Mouse (Mus musculus) liver, embryonic 11.5 days (tissue): Measurements from ENCODE around the gene Cpne7. TPM values are rescaled to one million over a fixed set of nuclear protein-coding genes. Genes with fewer than 3 reads are reported as not detected.

Experiments used
- ATAC-seq: fragments of 200-750 bp; cut with Nextera tagmentation; replicated peaks from 2 replicates; pipeline ENCODE4 v1.8.0; 2017; ENCODE audit warnings: moderate number of reproducible peaks, mild to moderate bottlenecking, moderate TSS enrichment, moderate library complexity; ENCODE audit not compliant: low FRiP score
- DNase-seq: peaks from one replicate; pipeline ENCODE4 v3.0.0-alpha.2; 2017; ENCODE audit warnings: low spot score
- H3K27ac ChIP-seq: fragments of 300-500 bp; sonication (generic); 2 replicates; pipeline ENCODE4 v1.5.1; 2014; ENCODE audit warnings: mild to moderate bottlenecking, low read depth, low read length, control low read depth
- H3K27me3 ChIP-seq: fragments of 300-500 bp; sonication (generic); replicated peaks from 2 replicates; pipeline ENCODE4 v1.6.1; 2014; ENCODE audit warnings: low read length, mixed read lengths; ENCODE audit not compliant: control insufficient read depth, insufficient read depth
- H3K36me3 ChIP-seq: fragments of 300-500 bp; sonication (generic); 2 replicates; pipeline ENCODE4 v1.6.1; 2014; ENCODE audit warnings: mild to moderate bottlenecking, low read length, moderate library complexity, mixed read lengths; ENCODE audit not compliant: control insufficient read depth, insufficient read depth
- H3K4me1 ChIP-seq: fragments of 300-500 bp; sonication (generic); replicated peaks from 2 replicates; pipeline ENCODE4 v1.6.1; 2014; ENCODE audit warnings: low read length, mixed read lengths; ENCODE audit not compliant: control insufficient read depth, insufficient read depth
- H3K4me2 ChIP-seq: fragments of 300-500 bp; sonication (generic); 2 replicates; pipeline ENCODE4 v1.6.1; 2014; ENCODE audit warnings: mild to moderate bottlenecking, control low read depth, moderate library complexity
- H3K4me3 ChIP-seq: fragments of 300-500 bp; sonication (generic); 2 replicates; pipeline ENCODE4 v1.5.1; 2014; ENCODE audit warnings: low read depth, low read length, control low read depth
- H3K9ac ChIP-seq: fragments of 300-500 bp; sonication (generic); 2 replicates; pipeline ENCODE4 v1.6.1; 2014; ENCODE audit warnings: low read depth, low read length, control low read depth
- H3K9me3 ChIP-seq: fragments of 300-500 bp; sonication (generic); 2 replicates; pipeline ENCODE4 v1.6.1; 2016; ENCODE audit warnings: low read length, inconsistent platforms, mixed read lengths; ENCODE audit not compliant: control insufficient read depth
- WGBS: fragments of 180-500 bp; shearing (Covaris S2); extraction: QIAGEN DNeasy Blood & Tissue Kit; methylation state at CpG from one replicate; pipeline ENCODE4 v1.1.7; 2014; 5-methylcytosine and 5-hydroxymethylcytosine counted together
- polyA plus RNA-seq: library from polyadenylated mRNA; unstranded; fragments of >200 nt; fragmentation: Nextera tagmentation; extraction: Ambion mirVana; gene quantifications from 2 replicates; pipeline ENCODE4 v1.2.1, GENCODE M21; 2014

The Cpne7 gene
- 5.2 and 5.9 TPM in 2 replicates for polyA plus RNA-seq

DNA sequence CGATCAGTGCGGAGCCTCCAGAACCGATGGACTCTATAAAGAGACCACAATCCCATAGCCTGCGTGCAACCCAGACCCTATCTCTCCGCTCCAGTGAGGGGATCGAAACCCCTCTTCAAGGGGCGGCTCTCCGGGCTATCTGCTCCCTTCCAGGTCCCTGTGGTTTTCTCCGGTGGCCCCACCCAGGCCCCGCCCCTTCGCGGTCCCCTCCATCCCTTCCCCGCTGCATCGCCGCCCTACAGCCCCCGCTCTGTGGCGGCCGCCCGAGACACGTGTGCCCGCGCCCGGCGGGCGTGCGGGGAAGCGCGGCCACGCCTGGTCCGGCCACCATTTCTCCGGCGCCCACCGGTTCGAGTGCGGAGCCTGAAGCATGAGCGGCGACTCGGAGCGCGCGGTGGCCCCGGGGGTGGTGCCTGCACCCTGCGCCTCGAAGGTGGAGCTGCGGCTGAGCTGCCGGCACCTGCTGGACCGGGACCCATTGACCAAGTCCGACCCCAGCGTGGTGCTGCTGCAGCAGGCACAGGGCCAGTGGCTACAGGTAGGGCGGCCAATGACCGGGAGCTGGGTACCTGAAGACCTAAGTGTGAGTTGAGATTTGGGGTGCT, at the start of gene Cpne7:
Gene Cpne7, plus strand, starts transcription at position 248 of the 605 bp plus-strand sequence.
- Histone ChIP-seq H3K36me3 (no peaks in the 10 kb centered on the region), H3K4me3 (peak within 1 kb of the TSS; percentile 61), H3K9ac (peak within 1 kb of the TSS; percentile 56), H3K4me1 (peaks cover 40% of the 10 kb centered on the region), H3K9me3 (no peaks in the 10 kb centered on the region), H3K27ac (no peak within 1 kb of the TSS), H3K4me2 (peak within 1 kb of the TSS; percentile 97), H3K27me3 (peaks cover 36% of the 10 kb centered on the region)
- DNase-seq = peak; percentile 66
- WGBS = under 1% methylated on average over 51 of the region's 51 CpGs
- ATAC-seq = peak; percentile 83

DNA sequence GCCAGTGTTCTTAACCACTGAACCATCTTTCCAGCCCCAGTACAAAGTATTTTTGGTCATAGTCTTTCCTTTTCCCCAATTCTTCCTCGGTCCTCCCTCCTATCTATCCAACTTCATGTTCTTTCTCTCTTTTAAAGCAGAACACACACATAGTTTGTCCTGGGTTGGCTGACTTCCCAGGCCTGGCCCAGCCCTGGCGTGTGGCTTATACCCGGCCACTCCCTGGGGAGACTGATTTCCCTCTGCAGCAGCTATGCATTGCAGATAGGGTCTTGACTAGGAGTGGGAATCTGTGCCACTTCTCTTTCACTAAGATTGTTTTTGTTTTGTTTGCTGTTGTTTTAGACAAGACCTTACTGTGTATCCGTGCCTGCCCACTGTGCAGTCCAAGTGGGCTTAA, 46.0 kb upstream of the Cpne7 start:
- Histone ChIP-seq H3K4me3 (no peak overlapping the region), H3K27ac (no peak overlapping the region), H3K9me3 (no peaks in the 10 kb centered on the region), H3K9ac (no peak overlapping the region), H3K4me2 (no peak overlapping the region), H3K36me3 (peaks cover 18% of the 10 kb centered on the region), H3K4me1 (peaks cover 10% of the 10 kb centered on the region), H3K27me3 (no peaks in the 10 kb centered on the region)
- 86% methylated on average over 4 of the region's 4 CpGs for WGBS
- no peak for ATAC-seq
- DNase-seq = no peak

DNA sequence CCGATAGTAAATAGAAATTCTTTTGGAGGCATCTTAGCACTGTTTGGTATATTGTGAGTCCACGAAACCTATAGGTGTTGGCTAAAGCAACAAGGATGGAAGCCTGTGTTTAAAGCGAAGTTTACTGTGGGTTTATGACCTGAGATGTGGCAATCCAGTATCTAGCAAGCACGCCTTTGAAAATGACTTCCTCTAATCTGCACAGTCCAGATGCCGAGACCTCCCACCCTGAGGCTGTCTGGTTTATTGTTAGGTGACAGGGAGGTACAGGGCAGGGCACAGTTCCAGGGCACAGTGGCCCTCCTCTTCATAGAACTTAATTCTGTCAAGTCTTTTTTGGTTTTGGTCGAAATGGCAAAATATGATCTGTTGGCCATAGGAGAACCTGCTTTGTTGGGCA, 40.0 kb upstream of the Cpne7 start:
- H3K27ac ChIP-seq = no peak overlapping the region
- no peaks in the 10 kb centered on the region for H3K9me3 ChIP-seq
- H3K4me3 ChIP-seq = no peak overlapping the region
- H3K36me3 ChIP-seq = peaks cover 33% of the 10 kb centered on the region
- H3K4me1 ChIP-seq = peaks cover 6% of the 10 kb centered on the region; the same call in 1 of the 2 replicates
- H3K27me3 ChIP-seq = no peaks in the 10 kb centered on the region
- H3K4me2 ChIP-seq = no peak overlapping the region
- 76% methylated on average over 6 of the region's 6 CpGs for WGBS
- DNase-seq (no peak), ATAC-seq (peak; percentile 84)
- no peak overlapping the region for H3K9ac ChIP-seq

DNA sequence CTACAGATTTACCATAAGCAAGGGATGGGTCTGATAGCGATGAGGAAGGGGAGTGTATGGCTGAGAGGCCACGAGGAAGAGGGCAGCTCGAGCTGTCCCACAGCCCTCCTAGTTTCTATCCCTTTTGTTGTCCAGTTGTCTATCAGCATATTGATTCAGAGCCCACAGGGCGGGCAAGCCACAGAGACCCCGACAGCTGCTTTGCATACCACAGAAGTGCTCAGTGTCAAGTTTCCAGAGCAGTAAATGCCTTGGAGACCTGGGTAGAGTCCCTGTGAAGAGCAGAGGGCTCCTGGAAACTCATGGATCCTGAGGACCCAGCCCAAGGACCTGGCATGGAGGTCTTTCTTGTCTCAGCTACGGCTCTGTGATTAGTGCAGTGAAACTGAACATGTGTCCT, 34.2 kb upstream of the Cpne7 start:
- no peak for ATAC-seq
- WGBS = 81% methylated on average over 6 of the region's 6 CpGs
- no peaks in the 10 kb centered on the region for H3K27me3 ChIP-seq
- peaks cover 36% of the 10 kb centered on the region for H3K36me3 ChIP-seq
- H3K4me2 ChIP-seq = no peak overlapping the region
- H3K9ac ChIP-seq = no peak overlapping the region
- no peaks in the 10 kb centered on the region for H3K9me3 ChIP-seq
- no peaks in the 10 kb centered on the region for H3K4me1 ChIP-seq
- H3K4me3 ChIP-seq = no peak overlapping the region
- DNase-seq = no peak
- H3K27ac ChIP-seq = no peak overlapping the region

DNA sequence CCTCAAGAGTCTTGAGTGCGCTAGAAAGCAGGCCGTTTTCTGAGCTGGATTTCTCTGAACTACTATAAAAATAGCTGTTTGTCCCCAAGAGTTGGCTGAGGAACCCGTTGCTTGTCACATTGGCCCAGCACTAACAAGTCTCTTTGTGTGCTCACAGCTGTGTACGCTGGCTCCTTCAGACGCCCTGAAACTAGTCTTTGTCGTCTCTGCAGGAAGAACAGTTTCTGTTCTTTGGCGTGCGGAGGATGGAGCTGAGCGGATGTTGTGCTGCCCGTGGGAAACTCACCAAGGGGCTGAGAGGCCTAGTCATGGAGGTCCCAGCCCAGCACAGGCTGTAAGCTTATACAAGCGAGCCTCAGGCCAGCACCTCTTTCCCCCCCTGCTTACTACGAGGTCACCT, 33.6 kb upstream of the Cpne7 start:
- no peak overlapping the region for H3K4me3 ChIP-seq
- H3K4me1 ChIP-seq = no peaks in the 10 kb centered on the region
- H3K36me3 ChIP-seq = peaks cover 36% of the 10 kb centered on the region
- H3K9ac ChIP-seq = no peak overlapping the region
- no peak overlapping the region for H3K4me2 ChIP-seq
- DNase-seq (no peak), ATAC-seq (no peak)
- no peaks in the 10 kb centered on the region for H3K27me3 ChIP-seq
- no peak overlapping the region for H3K27ac ChIP-seq
- 90% methylated on average over 12 of the region's 12 CpGs for WGBS
- H3K9me3 ChIP-seq = no peaks in the 10 kb centered on the region

DNA sequence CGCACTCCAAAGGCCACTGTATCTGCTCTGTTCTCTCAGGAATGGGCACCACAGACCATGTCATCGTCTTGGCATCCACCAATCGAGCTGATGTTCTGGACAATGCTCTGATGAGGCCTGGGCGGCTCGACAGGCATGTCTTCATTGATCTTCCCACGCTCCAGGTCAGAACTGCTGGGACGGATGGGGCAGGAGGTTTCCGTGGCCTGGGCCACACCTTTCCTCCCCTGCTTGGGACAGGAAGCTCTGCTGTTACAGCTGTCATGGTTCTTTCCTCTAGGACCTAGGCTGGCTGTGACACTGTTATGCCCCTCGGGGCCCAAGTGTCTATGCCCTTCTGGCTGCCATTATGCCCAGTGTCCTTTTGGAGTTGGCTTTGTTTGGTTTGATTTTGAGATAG, 29.9 kb upstream of the Cpne7 start:
- H3K27me3 ChIP-seq = no peaks in the 10 kb centered on the region
- 88% methylated on average over 9 of the region's 9 CpGs for WGBS
- no peak for ATAC-seq
- no peaks in the 10 kb centered on the region for H3K9me3 ChIP-seq
- no peak overlapping the region for H3K4me2 ChIP-seq
- peaks cover 39% of the 10 kb centered on the region for H3K36me3 ChIP-seq
- no peak overlapping the region for H3K27ac ChIP-seq
- no peak for DNase-seq
- no peak overlapping the region for H3K4me3 ChIP-seq
- H3K4me1 ChIP-seq = no peaks in the 10 kb centered on the region
- H3K9ac ChIP-seq = no peak overlapping the region

DNA sequence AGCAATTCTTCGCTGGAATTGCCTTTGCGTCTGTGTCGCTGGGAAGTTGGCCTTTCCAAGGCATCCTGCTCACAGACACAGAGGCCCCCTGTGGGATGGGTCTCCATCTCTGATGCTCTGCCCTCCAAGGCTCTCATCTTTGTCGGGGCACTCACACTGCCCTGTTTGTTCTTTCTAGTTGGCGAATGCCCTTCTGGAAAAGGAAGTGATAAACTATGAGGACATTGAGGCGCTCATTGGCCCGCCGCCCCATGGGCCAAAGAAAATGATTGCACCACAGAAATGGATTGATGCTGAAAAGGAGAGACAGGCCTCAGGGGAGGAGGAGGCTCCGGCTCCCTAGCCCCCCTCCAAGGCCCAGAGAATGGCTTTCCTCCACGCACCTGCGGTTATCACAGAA, 20.0 kb upstream of the Cpne7 start:
- no peak for ATAC-seq
- no peaks in the 10 kb centered on the region for H3K9me3 ChIP-seq
- no peak overlapping the region for H3K9ac ChIP-seq
- H3K4me2 ChIP-seq = no peak overlapping the region
- DNase-seq = no peak
- H3K27me3 ChIP-seq = no peaks in the 10 kb centered on the region
- WGBS = 89% methylated on average over 11 of the region's 11 CpGs
- H3K4me3 ChIP-seq = no peak overlapping the region
- no peak overlapping the region for H3K27ac ChIP-seq
- peaks cover 16% of the 10 kb centered on the region; the same call in 1 of the 2 replicates for H3K36me3 ChIP-seq
- H3K4me1 ChIP-seq = no peaks in the 10 kb centered on the region

DNA sequence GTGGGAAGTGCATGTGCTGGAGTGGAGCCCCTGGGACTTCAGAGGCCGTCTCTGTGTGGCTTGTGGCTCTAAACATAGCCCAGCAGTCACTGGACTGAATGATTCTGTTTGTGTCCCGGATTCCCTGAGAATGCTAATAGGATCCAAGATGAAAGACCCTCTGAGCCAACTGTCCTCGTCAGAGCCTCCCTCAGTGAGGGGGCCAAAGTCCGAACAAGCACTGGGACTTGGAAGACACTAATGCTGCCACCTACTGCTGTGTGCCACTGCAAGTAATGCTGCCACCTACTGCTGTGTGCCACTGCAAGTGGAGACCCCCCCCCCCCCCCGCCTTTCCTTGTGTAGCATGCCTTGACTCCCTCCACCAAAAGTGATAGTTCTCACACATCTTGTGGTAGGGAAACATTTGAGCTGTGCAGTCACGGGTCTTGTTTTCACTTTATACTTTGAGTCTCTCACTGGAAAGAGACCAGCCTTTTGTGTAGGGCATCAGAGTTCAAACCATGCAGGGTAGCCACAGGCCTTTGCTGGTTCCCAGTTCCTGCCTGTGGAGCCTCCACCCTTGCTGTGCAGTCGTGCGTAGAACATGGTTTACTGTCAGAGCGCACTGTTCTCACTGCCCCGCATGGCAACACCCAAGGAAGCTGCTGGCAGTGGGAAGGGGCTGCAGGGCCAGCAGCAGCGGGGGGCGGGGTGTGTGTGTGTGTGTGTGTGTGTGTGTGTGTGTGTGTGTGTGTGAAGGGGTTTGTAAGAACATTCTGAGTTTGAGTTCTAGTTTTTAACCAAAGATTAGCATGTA, 19.2 kb upstream of the Cpne7 start:
- Histone ChIP-seq H3K9me3 (no peaks in the 10 kb centered on the region), H3K4me1 (no peaks in the 10 kb centered on the region), H3K27me3 (no peaks in the 10 kb centered on the region), H3K4me2 (no peak overlapping the region), H3K27ac (no peak overlapping the region), H3K4me3 (no peak overlapping the region), H3K9ac (no peak overlapping the region), H3K36me3 (peaks cover 17% of the 10 kb centered on the region)
- ATAC-seq = no peak
- 86% methylated on average over 12 of the region's 12 CpGs for WGBS
- DNase-seq = no peak

DNA sequence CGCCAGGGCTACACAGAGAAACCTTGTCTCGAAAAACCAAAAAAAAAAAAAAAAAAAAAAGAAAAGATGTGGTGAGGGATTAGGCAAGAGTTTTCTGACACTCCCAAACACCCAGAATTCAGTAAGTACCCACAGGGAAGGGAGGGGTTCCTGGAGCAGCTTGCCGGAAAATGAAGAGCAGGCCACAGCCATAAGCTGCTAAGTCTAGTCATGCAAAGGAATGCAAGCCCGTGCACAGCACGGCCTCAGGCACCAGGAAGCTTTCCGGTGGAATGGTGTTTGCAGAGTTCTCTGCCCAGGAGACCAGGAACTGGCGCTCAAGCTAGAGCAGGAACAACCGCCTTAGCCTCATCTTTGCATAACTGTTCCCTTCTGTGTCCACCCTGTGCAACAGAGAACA, 16.9 kb upstream of the Cpne7 start:
- Histone ChIP-seq H3K27me3 (no peaks in the 10 kb centered on the region), H3K36me3 (peaks cover 25% of the 10 kb centered on the region), H3K9ac (no peak overlapping the region), H3K4me3 (no peak overlapping the region), H3K27ac (no peak overlapping the region), H3K4me2 (no peak overlapping the region), H3K4me1 (peaks cover 11% of the 10 kb centered on the region), H3K9me3 (no peaks in the 10 kb centered on the region)
- 66% methylated on average over 8 of the region's 8 CpGs for WGBS
- ATAC-seq (no peak), DNase-seq (no peak)
